Mouse (Mus musculus) liver, embryonic 14.5 days (tissue): Measurements from ENCODE around the gene Lins1.

Experiments
- CTCF ChIP-seq: IDR thresholded peaks from 2 replicates; pipeline ENCODE4 v1.5.1; 2016; ENCODE audit warnings: antibody characterized with exemption, low read depth, control low read depth
- EP300 ChIP-seq: IDR thresholded peaks from 2 replicates; pipeline ENCODE4 v1.6.1; 2016; ENCODE audit warnings: antibody characterized with exemption, low read depth

GRCm38 (mm10) chr7:66653596-66653995, 36.1 kb upstream of the Lins1 start:
- TF ChIP-seq CTCF (no peak), EP300 (no peak)
